Mouse (Mus musculus) thymus, adult 2 months (tissue): ENCODE measurements around the gene Ada.

Experiments
- CTCF ChIP-seq: fragments of 200-500 bp; IDR thresholded peaks from 2 replicates; pipeline ENCODE4 v1.5.1; 2012; ENCODE audit warnings: mild to moderate bottlenecking, control low read depth, low read length, moderate library complexity, borderline replicate concordance; ENCODE audit not compliant: control insufficient read depth, poor library complexity, insufficient read depth; ENCODE audit errors: extremely low read depth
- POLR2A ChIP-seq: fragments of 200-500 bp; IDR thresholded peaks from 2 replicates; pipeline ENCODE4 v1.6.1; 2012; ENCODE audit warnings: mild to moderate bottlenecking, low read length, control low read depth, moderate library complexity; ENCODE audit not compliant: control insufficient read depth, poor library complexity, insufficient read depth; ENCODE audit errors: extremely low read depth

- TF ChIP-seq CTCF (no peak), POLR2A (no peak)
These were observed 39.4 kb downstream of the Ada start for GRCm38 (mm10) chr2:163710606-163711159.
